Mouse (Mus musculus) CH12.LX (cell line): ENCODE data around the gene Adam8. TPM values are rescaled to one million over a fixed set of nuclear protein-coding genes. Genes with fewer than 3 reads are reported as not detected.

Source experiments
- DNase-seq: peaks from one replicate; pipeline ENCODE4 v3.0.0-alpha.2; 2013; ENCODE audit errors: extremely low read depth
- H3K27ac ChIP-seq: 2 replicates; pipeline ENCODE4 v1.5.1; 2012; ENCODE audit warnings: low read depth, mild to moderate bottlenecking, control low read depth, moderate library complexity; ENCODE audit not compliant: insufficient read depth
- H3K27me3 ChIP-seq: replicated peaks from 2 replicates; pipeline ENCODE3; 2012; ENCODE audit warnings: inconsistent platforms
- H3K36me3 ChIP-seq, 2 experiments: replicated peaks in 1 of 2; 2 replicates each; pipeline versions ENCODE3 to v1.6.1; 2012; ENCODE audit warnings: inconsistent platforms in 1 of 2, low read length in 1 of 2, mild to moderate bottlenecking in 1 of 2, mixed read lengths in 1 of 2, moderate library complexity in 1 of 2; ENCODE audit not compliant: control insufficient read depth in 1 of 2, insufficient read depth in 1 of 2
- H3K4me1 ChIP-seq, 2 experiments: 2 replicates each; pipeline ENCODE4 v1.6.1; 2012; ENCODE audit warnings: inconsistent platforms in 1 of 2, moderate library complexity in 1 of 2; ENCODE audit not compliant: insufficient read depth in 2 of 2, control insufficient read depth in 1 of 2
- H3K4me2 ChIP-seq: 2 replicates; pipeline ENCODE4 v1.6.1; 2012; ENCODE audit warnings: low read depth, mild to moderate bottlenecking, control low read depth; ENCODE audit not compliant: poor library complexity, insufficient read depth, severe bottlenecking
- H3K4me3 ChIP-seq, 3 experiments: fragments of 150-350 bp in 1 of 3; sonication (generic) in 1 of 3; replicated peaks in 1 of 3; 2 replicates each; pipeline versions ENCODE3 to v1.5.1; 2011 to 2012; ENCODE audit warnings: low read depth in 2 of 3, low read length in 2 of 3, mild to moderate bottlenecking in 2 of 3, moderate library complexity in 2 of 3, control low read depth in 1 of 3, improper control_type of control experiment in 1 of 3, inconsistent platforms in 1 of 3, mixed read lengths in 1 of 3; ENCODE audit not compliant: poor library complexity in 1 of 3
- H3K79me2 ChIP-seq: replicated peaks from 2 replicates; pipeline ENCODE4 v1.6.1; 2012; ENCODE audit warnings: mild to moderate bottlenecking, moderate library complexity; ENCODE audit not compliant: control insufficient read depth, poor library complexity, insufficient read depth, severe bottlenecking; ENCODE audit errors: extremely low read depth
- H3K9ac ChIP-seq: 2 replicates; pipeline ENCODE4 v1.6.1; 2012; ENCODE audit warnings: low read depth, mild to moderate bottlenecking, control low read depth, moderate library complexity; ENCODE audit not compliant: insufficient read depth
- H3K9me3 ChIP-seq: replicated peaks from 2 replicates; pipeline ENCODE3; 2012; ENCODE audit warnings: low read length, inconsistent platforms, mixed read lengths
- BHLHE40 ChIP-seq: IDR thresholded peaks from 2 replicates; pipeline ENCODE4 v1.6.1; 2011; ENCODE audit warnings: mild to moderate bottlenecking, low read depth, low read length, improper control_type of control experiment
- CHD1 ChIP-seq: IDR thresholded peaks from 2 replicates; pipeline ENCODE4 v1.6.1; 2012; ENCODE audit warnings: low read depth, low read length, improper control_type of control experiment, inconsistent platforms
- E2F4 ChIP-seq: IDR thresholded peaks from 2 replicates; pipeline ENCODE4 v1.6.1; 2011; ENCODE audit warnings: low read depth, low read length, improper control_type of control experiment; ENCODE audit not compliant: insufficient replicate concordance
- ELF1 ChIP-seq: IDR thresholded peaks from 2 replicates; pipeline ENCODE4 v1.6.1; 2014; ENCODE audit warnings: low read depth, mild to moderate bottlenecking, inconsistent platforms, low read length, improper control_type of control experiment
- IRF4 ChIP-seq: IDR thresholded peaks from 2 replicates; pipeline ENCODE4 v1.6.1; 2014; ENCODE audit warnings: low read depth, mild to moderate bottlenecking, inconsistent platforms, low read length, improper control_type of control experiment
- JUN ChIP-seq: IDR thresholded peaks from 2 replicates; pipeline ENCODE4 v1.6.1; 2011; ENCODE audit warnings: low read depth, mild to moderate bottlenecking, low read length, improper control_type of control experiment, moderate library complexity; ENCODE audit not compliant: insufficient read depth
- JUND ChIP-seq: conservative IDR thresholded peaks from 2 replicates; pipeline ENCODE4 v1.6.1; 2011; ENCODE audit warnings: low read depth, low read length, improper control_type of control experiment
- KAT2A ChIP-seq: IDR thresholded peaks from 2 replicates; pipeline ENCODE4 v1.6.1; 2012; ENCODE audit warnings: low read length, improper control_type of control experiment, inconsistent platforms; ENCODE audit not compliant: insufficient replicate concordance
- MAFK ChIP-seq: IDR thresholded peaks from 2 replicates; pipeline ENCODE4 v1.6.1; 2011; ENCODE audit warnings: low read length, improper control_type of control experiment; ENCODE audit not compliant: insufficient replicate concordance
- MAX ChIP-seq: IDR thresholded peaks from 2 replicates; pipeline ENCODE4 v1.6.1; 2011; ENCODE audit warnings: low read length, improper control_type of control experiment
- MXI1 ChIP-seq: IDR thresholded peaks from 2 replicates; pipeline ENCODE4 v1.6.1; 2011; ENCODE audit warnings: mild to moderate bottlenecking, low read depth, low read length, improper control_type of control experiment
- NRF1 ChIP-seq: IDR thresholded peaks from 2 replicates; pipeline ENCODE4 v1.6.1; 2014; ENCODE audit warnings: low read depth, mild to moderate bottlenecking, inconsistent platforms, low read length, improper control_type of control experiment, moderate library complexity
- PAX5 ChIP-seq: IDR thresholded peaks from 2 replicates; pipeline ENCODE4 v1.6.1; 2012; ENCODE audit warnings: low read length, inconsistent platforms, mixed read lengths
- POLR2A ChIP-seq: IDR thresholded peaks from 2 replicates; pipeline ENCODE4 v1.6.1; 2011; ENCODE audit warnings: low read depth, mild to moderate bottlenecking, improper control_type of control experiment, low read length
- RCOR1 ChIP-seq: conservative IDR thresholded peaks from 2 replicates; pipeline ENCODE4 v1.6.1; 2012; ENCODE audit warnings: low read depth, mild to moderate bottlenecking, inconsistent platforms, low read length, improper control_type of control experiment
- SIN3A ChIP-seq: IDR thresholded peaks from 2 replicates; pipeline ENCODE4 v1.6.1; 2012; ENCODE audit warnings: low read length, improper control_type of control experiment, inconsistent platforms
- SMC3 ChIP-seq: IDR thresholded peaks from 2 replicates; pipeline ENCODE4 v1.6.1; 2011; ENCODE audit warnings: low read depth, low read length, improper control_type of control experiment
- UBTF ChIP-seq: IDR thresholded peaks from 2 replicates; pipeline ENCODE4 v1.6.1; 2012; ENCODE audit warnings: low read depth, mild to moderate bottlenecking, inconsistent platforms, low read length, improper control_type of control experiment, moderate library complexity
- USF1 ChIP-seq: IDR thresholded peaks from 2 replicates; pipeline ENCODE4 v1.6.1; 2014; ENCODE audit warnings: low read depth, mild to moderate bottlenecking, inconsistent platforms, low read length, improper control_type of control experiment
- USF2 ChIP-seq: conservative IDR thresholded peaks from 2 replicates; pipeline ENCODE4 v1.6.1; 2011; ENCODE audit warnings: low read depth, low read length, improper control_type of control experiment
- ZC3H11A ChIP-seq: IDR thresholded peaks from 2 replicates; pipeline ENCODE4 v1.6.1; 2012; ENCODE audit warnings: low read depth, mild to moderate bottlenecking, inconsistent platforms, low read length, improper control_type of control experiment
- ZMIZ1 ChIP-seq: IDR thresholded peaks from 2 replicates; pipeline ENCODE4 v1.6.1; 2012; ENCODE audit warnings: low read depth, mild to moderate bottlenecking, inconsistent platforms, low read length, improper control_type of control experiment
- dilution Hi-C: fragments of 300-500 bp; cut with MboI; formaldehyde crosslinking; loops from 2 replicates; pipeline ENCODE4 v1.14.3; 2020; ENCODE audit warnings: low sequenced_read_pairs; ENCODE audit not compliant: extremely low pct_unique_long_range_greater_than_20kb, extremely low pct_ligation_motif_present
- in situ Hi-C: fragments of 300-500 bp; cut with MboI; formaldehyde crosslinking; loops from 3 replicates; pipeline ENCODE4 v1.14.3; 2019; ENCODE audit warnings: low sequenced_read_pairs, low pct_ligation_motif_present, low pct_unique_long_range_greater_than_20kb, mixed read lengths
- polyA plus RNA-seq: library from polyadenylated mRNA; unstranded; fragments of >175 nt; gene quantifications from 2 replicates; pipeline ENCODE4 v1.2.1, GENCODE M21; 2012; ENCODE audit warnings: low read depth; ENCODE audit not compliant: insufficient read length
- total RNA-seq, 2 experiments: library from RNA; depleted of rRNA; stranded (reverse); fragments of 300-350 nt in 1 of 2; fragments of >200 nt in 1 of 2; gene quantifications; 2 replicates each; pipeline ENCODE4 v1.2.3; 2012 to 2014

Gene Adam8
- total and polyA plus RNA-seq, 3 experiments: 46.3 to 63.7 (median 46.5) TPM

- Histone ChIP-seq H3K4me1 (peaks cover 25 to 59% of the 10 kb centered on the region in 2 experiments), H3K27me3 (no peaks in the 10 kb centered on the region), H3K9ac (peak overlapping the region; percentile 20; the same call in 1 of the 2 replicates), H3K4me2 (no peak overlapping the region), H3K27ac (peak overlapping the region; percentile 71), H3K36me3 (peaks cover 43 to 60% of the 10 kb centered on the region in 2 experiments), H3K9me3 (no peaks in the 10 kb centered on the region), H3K79me2 (peaks cover 26% of the 10 kb centered on the region), H3K4me3 (no peak overlapping the region)
- dilution Hi-C loops: no loop called here
- no peak for TF ChIP-seq USF2
- in situ Hi-C loops: loop anchor here (5.0 to 10.0 kb wide), 2 partner anchors 81 to 141 kb away; partner anchors contain the start of gene Mtg1
- DNase-seq: no peak
These were observed 1.2 kb upstream of the Adam8 start for GRCm38 (mm10) chr7:139993532-139993931.

- peaks cover 44 to 60% of the 10 kb centered on the region in 2 experiments for H3K36me3 ChIP-seq
- H3K79me2 ChIP-seq: peaks cover 26% of the 10 kb centered on the region
- dilution Hi-C loops: no loop called here
- TF ChIP-seq SIN3A (peak; percentile 52; the same call in 1 of the 2 replicates), ELF1 (peak; percentile 53; the same call in 1 of the 2 replicates), RCOR1 (no peak), POLR2A (0 out of 2 replicates have a peak, but pooled peaks have one; percentile 29), CHD1 (no peak), MXI1 (peak; percentile 46; the same call in 1 of the 2 replicates), ZMIZ1 (0 out of 2 replicates have a peak, but pooled peaks have one; percentile 20), NRF1 (peak; percentile 50; the same call in 1 of the 2 replicates)
- TF ChIP-seq, all 38 proteins: peak for 6
- peak overlapping the region; percentile 72 for H3K9ac ChIP-seq
- no peaks in the 10 kb centered on the region for H3K9me3 ChIP-seq
- peak overlapping the region; percentile 63; the same call in 1 of the 2 replicates for H3K27ac ChIP-seq
- peak overlapping the region; percentile 69 for H3K4me2 ChIP-seq
- in situ Hi-C loops: loop anchor here (5.0 to 10.0 kb wide), 2 partner anchors 79 to 144 kb away; partner anchors contain the start of gene Mtg1
- peak overlapping the region; percentile 68 to 79 (median 68) for H3K4me3 ChIP-seq
- DNase-seq: peak; percentile 32
- no peaks in the 10 kb centered on the region for H3K27me3 ChIP-seq
- peaks cover 25 to 67% of the 10 kb centered on the region in 2 experiments for H3K4me1 ChIP-seq
These were observed 1.4 kb downstream of the Adam8 start for GRCm38 (mm10) chr7:139990864-139991394.

GRCm38 (mm10) chr7:139988272-139988671, 4.1 kb downstream of the Adam8 start:
- peaks cover 66 to 74% of the 10 kb centered on the region in 2 experiments for H3K36me3 ChIP-seq
- dilution Hi-C loops (no loop called here), in situ Hi-C loops (no loop called here)
- H3K79me2 ChIP-seq: peaks cover 26% of the 10 kb centered on the region
- no peak for DNase-seq
- TF ChIP-seq UBTF (no peak), IRF4 (no peak), BHLHE40 (no peak), JUND (no peak), ZC3H11A (no peak), PAX5 (no peak), JUN (no peak), CHD1 (no peak), KAT2A (no peak), MAFK (no peak), E2F4 (no peak), NRF1 (no peak), MAX (no peak), USF1 (no peak), SMC3 (no peak), ELF1 (no peak)
- no peak overlapping the region for H3K4me3 ChIP-seq
- no peaks in the 10 kb centered on the region for H3K27me3 ChIP-seq
- H3K4me2 ChIP-seq: no peak overlapping the region
- peaks cover 13 to 60% of the 10 kb centered on the region in 2 experiments for H3K4me1 ChIP-seq
- H3K27ac ChIP-seq: no peak overlapping the region
- H3K9me3 ChIP-seq: no peaks in the 10 kb centered on the region
- no peak overlapping the region for H3K9ac ChIP-seq
